In genomic region chr2:35677855-35678254, GRCm38 (mm10) we compare ENCODE assay signal across 10 mouse cellular contexts.
DNase-seq lines count a peak whose midpoint lies in the region; ATAC-seq and TF ChIP-seq lines count a peak whose summit lies in the region.
"Had no signal": no experiment of that assay in that cellular context is flagged by ENCODE, and none has a peak within 500 bp of the region (broad histone marks: within the 10 kb centered on the region; RNA-seq: fewer than 3 reads in every experiment).

No protein-coding gene starts in this region.

- no peaks in the 10 kb centered on the region for H3K27me3 ChIP-seq in heart, embryonic 11.5 days (ENCODE audit: control insufficient read depth, insufficient read depth, low read length)
- H3K27me3 ChIP-seq in intestine, embryonic 16.5 days (replicated peaks; ENCODE audit: control insufficient read depth, insufficient read depth, low read length), result no peaks in the 10 kb centered on the region
- H3K27me3 ChIP-seq in neural tube, embryonic 13.5 days, result no peaks in the 10 kb centered on the region
- H3K27me3 ChIP-seq: liver, embryonic 13.5 days had no signal

- H3K4me3 ChIP-seq in heart, embryonic 11.5 days (ENCODE audit: low read depth, low read length), result no peak overlapping the region
- H3K4me3 ChIP-seq in embryonic fibroblast, embryonic 13.5 days (ENCODE audit: insufficient read depth, low read length), result no peak overlapping the region
- no peak overlapping the region for H3K4me3 ChIP-seq in intestine, embryonic 16.5 days (ENCODE audit: low read length)
- no peak overlapping the region for H3K4me3 ChIP-seq in neural tube, embryonic 13.5 days
- H3K4me3 ChIP-seq: erythroblast, embryonic 14.5 days; liver, embryonic 13.5 days had no signal

- no peaks in the 10 kb centered on the region for H3K9me3 ChIP-seq in heart, embryonic 11.5 days (replicated peaks; ENCODE audit: control insufficient read depth, low read length)
- no peaks in the 10 kb centered on the region for H3K9me3 ChIP-seq in intestine, embryonic 16.5 days (ENCODE audit: control insufficient read depth, low read length)
- H3K9me3 ChIP-seq in neural tube, embryonic 13.5 days, result no peaks in the 10 kb centered on the region
- H3K9me3 ChIP-seq: liver, embryonic 13.5 days had no signal

- intact Hi-C loops in heart, postnatal 36 days (cut with DNase I), result no loop called here

- no peak for TF ChIP-seq POLR2A in embryonic fibroblast, embryonic 13.5 days (IDR thresholded peaks at IDR 0.05; ENCODE audit: low read depth, low read length)

- no peak for DNase-seq in heart, postnatal 36 days
- no peak for DNase-seq in thymus, postnatal 36 days
- no peak for DNase-seq in layer of hippocampus, adult 9-11 months
- DNase-seq: liver, embryonic 13.5 days had no signal

- 17% methylated on average over 8 of the region's 8 CpGs for WGBS in heart, embryonic 11.5 days (ENCODE audit: insufficient replicate concordance)
- 26% methylated on average over 8 of the region's 8 CpGs for WGBS in intestine, embryonic 16.5 days
- WGBS in neural tube, embryonic 13.5 days, result 8% methylated on average over 8 of the region's 8 CpGs

- peaks cover 96% of the 10 kb centered on the region for H3K4me1 ChIP-seq in heart, embryonic 11.5 days (ENCODE audit: control insufficient read depth, insufficient read depth, low read length)
- H3K4me1 ChIP-seq in embryonic fibroblast, embryonic 13.5 days (ENCODE audit: control insufficient read depth, insufficient read depth, low read length), result peaks cover 50% of the 10 kb centered on the region
- H3K4me1 ChIP-seq in intestine, embryonic 16.5 days (ENCODE audit: control insufficient read depth, insufficient read depth, low read length), result peaks cover 92% of the 10 kb centered on the region
- H3K4me1 ChIP-seq in neural tube, embryonic 13.5 days (replicated peaks), result peaks cover 99% of the 10 kb centered on the region

- H3K4me2 ChIP-seq in heart, embryonic 11.5 days, result no peak overlapping the region
- H3K4me2 ChIP-seq in intestine, embryonic 16.5 days (ENCODE audit: low read depth, low read length), result no peak overlapping the region
- peak overlapping the region; percentile 31 for H3K4me2 ChIP-seq in neural tube, embryonic 13.5 days
- H3K4me2 ChIP-seq: liver, embryonic 13.5 days had no signal

- TF ChIP-seq CTCF in embryonic fibroblast, embryonic 13.5 days (IDR thresholded peaks at IDR 0.05; ENCODE audit: borderline replicate concordance, insufficient read depth, low read length), result no peak

- no peaks in the 10 kb centered on the region for H3K36me3 ChIP-seq in heart, embryonic 11.5 days (ENCODE audit: control insufficient read depth, insufficient read depth, low read length)
- no peaks in the 10 kb centered on the region for H3K36me3 ChIP-seq in intestine, embryonic 16.5 days (ENCODE audit: control insufficient read depth, insufficient read depth, low read length)
- H3K36me3 ChIP-seq in neural tube, embryonic 13.5 days, result no peaks in the 10 kb centered on the region
- H3K36me3 ChIP-seq: liver, embryonic 13.5 days had no signal

- peak overlapping the region; percentile 17 for H3K9ac ChIP-seq in heart, embryonic 11.5 days (ENCODE audit: low read depth, low read length)
- H3K9ac ChIP-seq in intestine, embryonic 16.5 days (ENCODE audit: low read depth, low read length), result peak overlapping the region; percentile 38
- peak overlapping the region; percentile 56 for H3K9ac ChIP-seq in neural tube, embryonic 13.5 days
- H3K9ac ChIP-seq: liver, embryonic 13.5 days had no signal

- ATAC-seq in heart, embryonic 11.5 days (replicated peaks; ENCODE audit: insufficient number of reproducible peaks, low FRiP score, low TSS enrichment), result no peak
- ATAC-seq in cerebellum, adult (ENCODE audit: insufficient number of reproducible peaks, low FRiP score, low TSS enrichment), result peak; percentile 67
- no peak for ATAC-seq in intestine, embryonic 16.5 days
- peak; percentile 63; the same call in 1 of the 2 replicates for ATAC-seq in neural tube, embryonic 13.5 days (ENCODE audit: low read depth)

- H3K27ac ChIP-seq in heart, embryonic 11.5 days (ENCODE audit: low read depth, low read length), result peak overlapping the region; percentile 48; the same call in 1 of the 2 replicates
- H3K27ac ChIP-seq in embryonic fibroblast, embryonic 13.5 days (ENCODE audit: insufficient read depth, low read length), result peak overlapping the region; percentile 12; the same call in 1 of the 2 replicates
- H3K27ac ChIP-seq in intestine, embryonic 16.5 days (ENCODE audit: low read length), result peak overlapping the region; percentile 15; the same call in 1 of the 2 replicates
- H3K27ac ChIP-seq in neural tube, embryonic 13.5 days (replicated peaks), result peak overlapping the region; percentile 84
- H3K27ac ChIP-seq: liver, embryonic 13.5 days had no signal

Comparison
In these comparisons a context has a peak if more than half of its experiments do, and no peak if none do; other contexts are left out.
1. ATAC-seq: peak in cerebellum, adult (single experiment) and neural tube, embryonic 13.5 days (single experiment); none in heart, embryonic 11.5 days (single experiment) and intestine, embryonic 16.5 days (single experiment).
2. H3K27ac ChIP-seq: peak in every context shown above with its lines; median percentile 84 in neural tube, embryonic 13.5 days; 48 in heart, embryonic 11.5 days; 15 in intestine, embryonic 16.5 days; 12 in embryonic fibroblast, embryonic 13.5 days.
3. Peak in every context shown above with its lines, with median percentiles within 50 percentile points of each other: H3K9ac ChIP-seq.